Mouse (Mus musculus) liver, adult 2 months (tissue): Measurements from ENCODE around the gene Npas2.

ENCODE experiments used
- CTCF ChIP-seq: fragments of 200-500 bp; IDR thresholded peaks from 2 replicates; pipeline ENCODE4 v1.5.1; 2011; ENCODE audit warnings: low read depth, low read length, control low read depth
- POLR2A ChIP-seq: fragments of 200-500 bp; IDR thresholded peaks from 2 replicates; pipeline ENCODE4 v1.6.1; 2011; ENCODE audit warnings: low read length, control low read depth; ENCODE audit not compliant: insufficient read depth; ENCODE audit errors: extremely low read depth

DNA sequence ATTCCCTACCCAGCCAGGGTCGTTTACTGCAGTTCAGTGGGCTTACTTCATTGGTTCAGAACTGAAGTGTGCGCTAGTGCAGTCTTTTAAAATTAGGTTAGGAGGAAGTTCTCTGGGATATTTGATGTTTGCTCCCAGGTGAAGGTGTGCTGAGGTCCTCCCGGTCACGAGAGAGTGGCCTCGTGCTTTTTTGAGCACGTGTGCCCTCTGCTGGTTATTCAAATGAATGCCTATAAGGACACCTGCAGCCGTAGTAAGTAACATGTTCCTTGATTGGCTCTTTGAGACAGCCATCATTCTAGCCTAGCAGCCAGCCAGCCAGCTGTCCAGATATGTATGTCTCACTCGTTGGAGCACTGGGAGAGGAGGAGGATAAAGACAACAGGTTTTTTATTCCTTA lies 147.1 kb downstream of the Npas2 start:
- TF ChIP-seq POLR2A (no peak), CTCF (peak; percentile 81)
